Comparison of ENCODE assay signal across 8 mouse cellular contexts in the genomic region with DNA sequence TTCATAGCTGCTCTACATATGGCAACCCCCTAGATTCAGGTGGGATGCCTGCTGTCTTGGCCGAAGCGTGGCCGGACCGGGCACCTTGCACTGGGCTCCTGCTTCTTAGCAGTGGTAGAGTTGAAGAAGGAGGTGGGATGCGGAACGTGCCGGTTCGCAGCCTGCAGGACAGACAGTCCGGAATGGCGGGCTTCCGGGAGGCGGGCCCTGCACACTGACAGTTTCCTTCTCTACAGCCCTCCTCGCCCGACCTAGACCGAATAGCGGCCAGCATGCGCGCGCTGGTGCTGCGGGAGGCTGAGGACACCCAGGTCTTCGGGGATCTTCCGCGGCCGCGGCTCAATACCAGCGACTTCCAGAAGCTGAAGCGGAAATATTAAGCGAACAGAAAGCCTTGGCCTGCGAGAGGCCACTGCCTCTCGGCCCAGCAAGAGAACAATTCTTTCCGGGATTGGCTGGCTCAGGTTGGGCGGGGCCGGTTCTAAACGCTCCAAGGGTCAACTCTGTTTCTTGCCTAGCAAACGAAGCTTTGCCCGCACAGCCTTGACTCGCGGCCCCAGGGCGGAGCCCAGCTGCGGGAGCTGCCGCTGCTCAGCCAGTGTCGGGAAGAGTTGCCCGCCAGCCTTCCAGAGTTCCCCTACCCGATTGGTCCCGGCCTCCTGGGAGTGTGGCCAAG. TPM values are rescaled to one million over a fixed set of nuclear protein-coding genes. Genes with fewer than 3 reads are reported as not detected.
DNase-seq lines count a peak whose midpoint lies in the region; ATAC-seq lines count a peak whose summit lies in the region.

No protein-coding gene starts in this region.

- peak overlapping the region; percentile 40 for H3K4me3 ChIP-seq in hindbrain, embryonic 16.5 days (ENCODE audit: low read length)

- H3K9me3 ChIP-seq in hindbrain, embryonic 16.5 days (ENCODE audit: control insufficient read depth, low read length): no peaks in the 10 kb centered on the region

- DNase-seq in adipocyte (ENCODE audit: low spot score): peak; percentile 55
- peak; percentile 88 to 89 for DNase-seq in cerebellum, postnatal 25 days
- DNase-seq in gastrocnemius, adult 8-10 months (ENCODE audit: low spot score in 2 of 2): peak; percentile 72 to 83
- DNase-seq in left cerebral cortex, postnatal 4 days: peak; percentile 81
- peak; percentile 72 for DNase-seq in mesoderm, embryonic 11.5 days (ENCODE audit: low read depth, low spot score)
- DNase-seq in right cerebral cortex, postnatal 10 days (ENCODE audit: low spot score in 2 of 2): peak; percentile 83 to 86
- DNase-seq in urinary bladder, postnatal 36 days (ENCODE audit: low spot score in 2 of 2): peak; percentile 85 to 90

- H3K27ac ChIP-seq in hindbrain, embryonic 16.5 days (ENCODE audit: low read depth, low read length): peak overlapping the region; percentile 87

- no peaks in the 10 kb centered on the region for H3K27me3 ChIP-seq in hindbrain, embryonic 16.5 days (replicated peaks; ENCODE audit: control insufficient read depth, insufficient read depth, low read length)

- no peaks in the 10 kb centered on the region for H3K36me3 ChIP-seq in hindbrain, embryonic 16.5 days (ENCODE audit: control insufficient read depth, insufficient read depth, low read length)

- 2% methylated on average over 45 of the region's 45 CpGs for WGBS in hindbrain, embryonic 16.5 days

- H3K9ac ChIP-seq in hindbrain, embryonic 16.5 days (ENCODE audit: low read depth, low read length): peak overlapping the region; percentile 64

- H3K4me1 ChIP-seq in hindbrain, embryonic 16.5 days (ENCODE audit: control insufficient read depth, insufficient read depth, low read depth, low read length): peaks cover 34% of the 10 kb centered on the region

- 0 out of 2 replicates have a peak, but pooled peaks have one; percentile 1 for ATAC-seq in hindbrain, embryonic 16.5 days

- intact Hi-C loops in left cerebral cortex, postnatal 4 days (cut with DNase I): no loop called here

- peak overlapping the region; percentile 72 for H3K4me2 ChIP-seq in hindbrain, embryonic 16.5 days (ENCODE audit: low read length)

RNA-seq across cellular contexts. Expression of gene Pnkp, which starts 2.4 kb away (rescaled TPM):
- total RNA-seq in gastrocnemius, adult 8-10 months (2022): 10 to 100 TPM; 21.2 to 23.9 (median 22.4) TPM
- 30.1 and 34.0 TPM in 2 replicates for polyA plus RNA-seq in hindbrain, embryonic 16.5 days (2015; fragmentation: Nextera tagmentation; extraction: Ambion mirVana)
- total RNA-seq in left cerebral cortex, postnatal 4 days (2021): 10 to 100 TPM; 27.5 to 29.3 TPM

RNA-seq across cellular contexts. Expression of gene Tbc1d17, which starts 5.6 kb away (rescaled TPM):
- 10 to 100 TPM; 58.9 to 71.3 (median 63.3) TPM for total RNA-seq in gastrocnemius, adult 8-10 months (2022)
- 112 and 120 TPM in 2 replicates for polyA plus RNA-seq in hindbrain, embryonic 16.5 days (2015; fragmentation: Nextera tagmentation; extraction: Ambion mirVana)
- total RNA-seq in left cerebral cortex, postnatal 4 days (2021): 10 to 100 TPM; 57.1 to 68.3 TPM

RNA-seq across cellular contexts. Expression of gene Akt1s1, which starts 5.7 kb away (rescaled TPM):
- total RNA-seq in gastrocnemius, adult 8-10 months (2022): 100 to 1,000 TPM; 139 to 158 (median 141) TPM
- polyA plus RNA-seq in hindbrain, embryonic 16.5 days (2015; fragmentation: Nextera tagmentation; extraction: Ambion mirVana): 90.7 and 92.8 TPM in 2 replicates
- 10 to 100 TPM; 74.1 to 85.4 TPM for total RNA-seq in left cerebral cortex, postnatal 4 days (2021)

RNA-seq across cellular contexts. Expression of gene Ptov1, which starts 15.1 kb away (rescaled TPM):
- total RNA-seq in gastrocnemius, adult 8-10 months (2022): 100 to 1,000 TPM; 146 to 178 (median 160) TPM
- 389 and 459 TPM in 2 replicates for polyA plus RNA-seq in hindbrain, embryonic 16.5 days (2015; fragmentation: Nextera tagmentation; extraction: Ambion mirVana)
- 100 to 1,000 TPM; 423 to 428 TPM for total RNA-seq in left cerebral cortex, postnatal 4 days (2021)

RNA-seq across cellular contexts. Expression of gene Med25, which starts 38.0 kb away (rescaled TPM):
- 10 to 100 TPM; 64.0 to 79.1 (median 71.0) TPM for total RNA-seq in gastrocnemius, adult 8-10 months (2022)
- 136 and 158 TPM in 2 replicates for polyA plus RNA-seq in hindbrain, embryonic 16.5 days (2015; fragmentation: Nextera tagmentation; extraction: Ambion mirVana)
- 100 to 1,000 TPM; 117 to 122 TPM for total RNA-seq in left cerebral cortex, postnatal 4 days (2021)

Comparison
In these comparisons a context has a peak if more than half of its experiments do, and no peak if none do; other contexts are left out.
1. Peak in every context shown above with its lines: DNase-seq, ATAC-seq, H3K4me3 ChIP-seq and H3K27ac ChIP-seq.